Mouse (Mus musculus): ENCODE measurements around the gene R3hdml. TPM values are rescaled to one million over a fixed set of nuclear protein-coding genes. Genes with fewer than 3 reads are reported as not detected.
"Not testable (repeated sequence)": the region's sequence is repeated elsewhere in the genome, so short reads cannot be mapped to it uniquely, and the experiment has no call there.

R3hdml gene
- polyA plus RNA-seq (2012; rRNA removed), result not detected in 2 replicates

DNA sequence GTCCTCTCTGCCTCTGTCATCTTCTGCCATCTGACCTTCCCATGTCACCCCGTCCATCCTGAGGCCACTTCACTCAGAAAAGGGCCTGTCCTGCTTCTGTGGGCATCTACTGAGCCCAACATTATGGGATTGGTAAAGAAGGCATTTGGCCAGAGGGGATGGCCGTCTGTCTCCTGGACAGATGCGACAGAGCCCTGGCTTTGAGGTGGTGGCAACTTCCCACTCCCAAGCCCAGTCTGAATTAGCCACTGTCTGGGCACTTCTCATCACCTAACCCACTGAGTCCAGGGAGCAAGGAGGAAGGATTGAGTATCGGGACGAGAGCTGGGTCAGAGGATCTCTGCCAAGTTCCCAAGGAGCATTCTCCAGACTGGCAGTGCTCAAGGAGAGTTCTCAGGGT lies at the start of gene R3hdml:
Gene R3hdml, plus strand, starts transcription at position 301 of the 400 bp plus-strand sequence.
- no peak for DNase-seq (ENCODE audit: low spot score)

DNA sequence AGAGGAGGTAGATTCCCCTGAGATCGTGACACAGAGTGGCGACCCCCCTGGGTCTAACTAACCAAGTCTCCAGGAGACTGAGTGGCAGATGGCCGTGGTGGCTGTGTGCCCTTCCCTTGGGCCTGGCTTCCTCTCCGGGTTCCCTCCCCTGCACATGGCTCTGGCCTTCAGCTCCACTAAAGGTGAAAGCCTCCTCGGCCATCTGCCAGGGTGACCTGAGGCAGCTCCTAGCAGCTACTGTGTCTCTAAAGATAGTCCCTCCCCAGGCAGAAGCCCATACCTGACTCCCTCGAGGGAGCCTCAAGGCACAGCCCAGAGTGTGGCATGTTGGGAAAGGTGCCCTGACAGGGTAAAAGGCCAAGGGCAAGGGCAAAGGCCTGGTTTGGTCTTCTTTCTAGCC lies 48.6 kb upstream of the R3hdml start:
- no peak for DNase-seq (ENCODE audit: low spot score)

DNA sequence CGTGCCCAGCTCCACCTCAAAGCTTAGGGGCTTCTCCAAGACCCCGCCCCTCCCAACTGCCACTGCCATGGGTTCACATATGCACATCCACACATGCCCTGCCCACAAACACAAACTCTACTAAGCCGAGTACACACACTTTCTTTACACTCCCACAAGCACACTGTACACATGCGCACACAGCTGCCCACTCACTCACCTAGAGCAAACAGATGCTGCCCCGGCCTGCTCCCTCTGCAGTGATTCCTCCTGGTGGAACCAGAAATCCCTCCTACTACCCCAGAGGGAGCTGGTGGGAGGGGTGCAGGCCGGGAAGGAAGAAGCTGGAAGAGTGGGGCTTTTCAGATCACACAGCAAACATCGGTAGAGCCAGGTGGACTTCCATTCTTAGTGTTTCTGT lies 48.1 kb upstream of the R3hdml start:
- no peak for DNase-seq (ENCODE audit: low spot score)

DNA sequence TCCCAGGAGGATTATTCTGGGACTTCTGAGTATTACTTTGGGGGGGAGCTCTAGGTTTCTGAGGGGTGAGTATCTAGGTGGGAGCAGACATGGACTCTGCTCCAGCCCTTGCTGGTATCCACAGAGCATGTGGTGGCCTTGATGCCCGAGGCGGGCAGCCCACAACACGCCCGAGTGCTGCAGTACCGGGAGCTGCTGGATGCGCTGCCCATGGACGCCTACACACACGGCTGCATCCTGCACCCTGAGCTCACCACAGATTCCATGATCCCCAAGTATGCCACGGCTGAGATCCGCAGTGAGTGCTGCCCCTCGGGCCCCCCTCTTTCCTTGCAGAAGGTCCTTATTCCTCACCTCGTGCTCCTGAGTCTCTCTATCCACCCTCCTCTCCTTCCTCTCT lies 44.7 kb upstream of the R3hdml start:
- no peak for DNase-seq (ENCODE audit: low spot score)

DNA sequence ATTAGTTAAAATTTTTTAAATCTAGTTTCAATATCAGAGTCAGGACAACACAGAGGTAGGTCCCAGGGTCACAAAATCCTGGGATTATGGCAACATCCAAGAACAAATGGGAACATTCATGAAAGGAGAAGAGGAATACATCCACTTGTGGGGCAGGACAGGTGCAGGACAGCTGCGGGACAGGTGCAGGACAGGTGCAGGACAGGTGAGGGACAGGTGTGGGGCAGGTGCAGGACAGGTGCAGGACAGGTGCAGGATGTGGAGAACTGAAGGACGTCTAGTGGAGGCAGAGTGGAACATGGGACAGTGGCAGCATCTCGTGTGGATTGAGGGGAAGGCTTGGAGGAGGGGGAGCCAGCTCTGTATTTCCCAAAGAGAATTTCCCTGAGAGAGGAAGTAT lies 42.8 kb upstream of the R3hdml start:
- no peak for DNase-seq (ENCODE audit: low spot score)

DNA sequence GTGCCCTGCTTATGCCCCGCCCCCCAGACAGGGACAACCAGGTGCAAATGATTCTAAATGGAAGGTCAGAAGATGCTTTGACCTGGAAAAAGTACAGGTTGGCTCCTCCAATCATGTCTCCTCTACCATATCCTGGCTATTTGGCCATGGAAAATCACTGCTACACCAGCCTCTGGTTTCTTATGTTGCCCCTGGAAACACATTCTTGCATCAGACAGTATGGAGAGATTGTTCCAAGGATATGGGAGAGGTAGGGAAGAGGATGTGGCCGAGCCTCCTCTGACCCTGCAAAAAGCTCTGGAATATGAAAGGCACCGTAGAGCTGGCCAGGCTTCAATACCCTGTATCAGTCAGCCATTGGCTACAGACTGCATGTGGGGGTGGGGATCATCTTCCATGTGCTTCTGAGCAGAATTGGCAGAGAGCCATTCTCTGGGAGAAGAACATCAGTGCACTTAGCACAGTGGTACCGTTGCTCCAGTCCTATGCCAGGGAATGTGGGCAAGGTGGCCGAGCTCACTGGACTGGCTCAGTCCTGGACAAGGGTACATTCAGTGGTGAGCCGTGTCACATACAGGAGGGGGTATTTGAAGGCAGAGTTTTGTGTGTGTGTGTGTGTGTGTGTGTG lies 41.3 kb upstream of the R3hdml start:
- DNase-seq (ENCODE audit: low spot score), result no peak

DNA sequence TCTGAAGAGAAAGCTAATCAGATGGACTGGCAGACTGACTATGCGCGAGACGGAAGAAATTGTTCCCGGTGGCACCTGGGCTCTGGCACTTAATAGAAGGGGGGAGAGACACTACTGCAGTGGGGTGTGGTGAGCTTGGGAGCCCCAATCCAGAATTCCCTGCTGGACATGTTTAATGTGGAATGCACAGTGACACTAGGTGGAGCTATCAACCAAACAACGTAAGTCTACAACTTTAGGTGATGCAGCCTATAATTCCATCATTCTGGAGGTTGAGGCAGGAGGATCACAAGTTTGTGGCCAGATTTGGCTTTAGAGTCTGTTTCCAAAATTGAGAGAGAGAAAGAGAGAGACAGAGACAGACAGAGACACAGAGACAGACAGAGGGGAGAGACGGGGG lies 39.4 kb upstream of the R3hdml start:
- no peak for DNase-seq (ENCODE audit: low spot score)

DNA sequence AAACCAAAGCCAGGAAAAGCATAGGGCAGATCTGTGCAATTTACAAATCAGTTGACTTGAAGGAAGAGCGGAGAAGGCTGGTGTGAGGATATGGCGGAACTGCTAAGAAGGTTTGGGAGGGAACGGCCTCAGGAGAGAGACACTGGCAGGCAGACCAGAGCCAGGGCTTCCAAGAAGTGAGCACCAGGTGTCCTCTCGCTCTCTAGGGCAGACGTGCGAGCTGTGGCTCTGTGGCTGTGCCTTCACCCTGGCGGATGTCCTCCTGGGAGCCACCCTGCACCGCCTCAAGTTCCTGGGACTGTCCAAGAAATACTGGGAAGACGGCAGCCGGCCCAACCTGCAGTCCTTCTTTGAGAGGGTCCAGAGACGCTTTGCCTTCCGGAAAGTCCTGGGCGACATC lies 38.7 kb upstream of the R3hdml start:
- no peak for DNase-seq (ENCODE audit: low spot score)

DNA sequence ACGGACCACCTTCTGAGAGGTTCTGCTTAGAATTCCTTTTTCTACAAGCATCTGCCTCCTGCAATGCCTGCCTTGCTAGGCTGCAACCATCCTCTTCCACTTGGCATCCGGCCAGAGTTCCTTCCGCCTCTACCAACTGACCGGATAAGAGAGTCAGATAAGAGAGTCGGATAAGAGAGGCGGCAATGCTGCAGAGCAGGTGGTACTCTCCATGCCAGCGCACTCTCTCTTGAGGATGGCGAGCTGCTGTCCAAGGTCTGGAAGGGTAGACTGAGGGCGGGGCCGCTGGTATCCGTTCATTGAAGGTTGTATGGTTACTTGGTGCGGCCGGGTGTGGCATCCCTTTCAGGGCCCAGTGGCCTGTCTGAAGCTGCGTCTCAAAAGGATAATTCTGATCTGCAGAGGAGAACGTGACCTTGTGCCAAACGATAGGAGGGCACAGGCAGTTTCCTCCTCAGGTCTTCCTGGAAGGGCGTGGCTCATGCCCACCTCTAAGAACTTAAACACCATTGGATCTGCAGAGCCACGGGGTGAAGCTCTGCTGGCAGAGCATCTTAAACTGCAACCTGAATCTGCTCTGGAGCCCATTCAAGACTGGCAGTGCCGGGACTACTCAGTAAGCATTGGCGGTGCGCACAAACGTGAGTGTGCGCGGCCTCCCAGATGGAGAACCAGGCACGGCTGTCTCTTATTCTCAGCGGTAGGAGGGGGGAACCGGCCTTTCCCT lies 33.4 kb upstream of the R3hdml start:
- DNase-seq (ENCODE audit: low spot score), result no peak

DNA sequence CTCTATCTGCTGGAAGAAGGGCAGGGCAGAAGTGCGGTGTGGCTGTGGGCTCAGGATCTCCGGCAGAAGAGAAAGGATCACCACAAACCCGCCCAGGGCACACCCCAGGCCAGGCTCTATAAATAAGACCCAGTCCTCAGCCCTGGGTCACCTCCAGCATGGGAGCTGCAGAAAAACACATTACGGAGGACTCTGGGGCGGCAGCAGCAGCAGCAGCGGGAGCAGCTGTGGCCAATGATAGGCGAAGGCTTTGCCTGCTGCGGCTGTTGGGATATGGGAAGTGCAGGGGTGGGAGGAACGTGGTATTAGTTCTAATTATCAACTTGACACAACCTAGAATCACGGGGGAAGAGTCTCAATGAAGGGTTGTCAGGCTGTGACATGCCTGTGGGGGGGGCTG lies 32.7 kb upstream of the R3hdml start:
- no peak for DNase-seq (ENCODE audit: low spot score)

DNA sequence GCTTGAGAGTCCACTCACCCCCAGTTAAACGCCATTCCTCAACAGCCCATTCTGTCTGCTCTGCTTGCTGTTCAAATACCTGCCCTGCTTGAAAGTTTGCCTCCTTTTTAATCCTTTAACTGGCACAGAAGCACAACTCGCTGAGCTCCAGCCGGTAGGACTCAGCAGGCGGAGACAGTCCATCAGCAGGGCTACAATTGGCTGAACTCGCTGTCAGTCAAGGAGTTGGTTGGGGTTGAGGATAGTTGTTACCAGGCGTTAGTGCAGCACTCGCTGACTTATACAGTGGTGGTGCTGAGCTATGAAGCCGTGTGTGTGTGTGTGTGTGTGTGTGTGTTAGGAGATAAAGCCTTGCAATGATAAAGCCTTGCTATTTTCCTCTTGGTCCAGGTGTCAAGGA lies 31.5 kb upstream of the R3hdml start:
- DNase-seq (ENCODE audit: low spot score), result no peak

DNA sequence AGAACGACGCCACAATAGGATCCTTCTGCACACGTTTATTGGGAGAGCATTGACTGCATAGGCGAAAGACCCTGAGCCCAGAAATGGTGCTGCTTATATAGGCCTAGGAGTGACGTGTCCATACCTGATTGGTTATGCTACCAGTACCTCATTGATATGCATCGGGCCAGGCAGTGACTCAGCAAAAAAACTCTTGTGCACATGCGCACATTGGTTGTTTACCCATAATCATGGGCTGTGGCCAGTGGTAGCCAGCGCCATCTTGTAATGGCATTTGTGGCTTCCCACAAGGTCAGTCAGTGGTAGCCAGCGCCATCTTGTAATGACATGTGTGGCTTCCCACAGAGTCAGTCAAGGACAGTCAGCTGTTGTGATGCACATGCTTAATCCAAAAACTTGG lies 30.8 kb upstream of the R3hdml start:
- not testable (repeated sequence) for DNase-seq (ENCODE audit: low spot score)

DNA sequence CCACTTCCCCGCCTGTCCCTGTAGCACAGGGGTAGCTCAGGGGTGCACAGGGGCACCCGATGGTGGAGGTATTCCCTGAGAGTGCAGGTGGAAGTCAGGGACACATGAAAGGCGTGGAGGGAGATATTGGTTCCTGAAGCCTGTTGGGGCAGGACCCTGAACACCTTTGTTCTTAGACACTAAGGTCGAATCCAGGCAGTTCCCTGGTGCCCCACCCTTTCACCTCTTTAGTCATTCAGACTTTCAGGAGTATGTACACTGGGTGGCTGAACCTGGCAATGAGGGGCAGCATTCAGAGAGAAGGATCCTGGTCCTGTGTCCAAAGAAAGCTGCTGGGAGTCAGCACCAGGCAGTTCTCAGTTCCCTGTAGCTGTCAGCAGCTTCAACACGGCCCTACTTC lies 29.7 kb upstream of the R3hdml start:
- DNase-seq (ENCODE audit: low spot score), result no peak

DNA sequence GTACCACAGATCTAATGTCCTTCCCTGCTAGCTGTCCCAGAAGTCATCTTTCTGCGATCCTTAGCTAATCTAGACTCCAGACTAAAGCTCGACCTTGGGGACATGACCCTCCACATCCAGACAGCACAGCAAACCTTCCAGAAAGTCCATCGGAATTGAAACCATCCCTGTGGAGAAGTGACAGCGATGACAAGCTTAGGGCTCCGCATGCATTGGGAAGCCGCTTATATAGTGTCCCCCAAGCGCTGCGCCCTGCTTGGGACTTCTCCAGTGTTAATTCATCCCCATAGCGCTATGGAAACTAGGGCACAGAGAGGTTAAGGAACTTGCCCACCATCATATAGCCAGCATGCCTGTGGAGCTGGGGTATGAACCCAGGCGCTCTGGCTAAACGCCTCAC lies 29.3 kb upstream of the R3hdml start:
- DNase-seq (ENCODE audit: low spot score), result no peak

DNA sequence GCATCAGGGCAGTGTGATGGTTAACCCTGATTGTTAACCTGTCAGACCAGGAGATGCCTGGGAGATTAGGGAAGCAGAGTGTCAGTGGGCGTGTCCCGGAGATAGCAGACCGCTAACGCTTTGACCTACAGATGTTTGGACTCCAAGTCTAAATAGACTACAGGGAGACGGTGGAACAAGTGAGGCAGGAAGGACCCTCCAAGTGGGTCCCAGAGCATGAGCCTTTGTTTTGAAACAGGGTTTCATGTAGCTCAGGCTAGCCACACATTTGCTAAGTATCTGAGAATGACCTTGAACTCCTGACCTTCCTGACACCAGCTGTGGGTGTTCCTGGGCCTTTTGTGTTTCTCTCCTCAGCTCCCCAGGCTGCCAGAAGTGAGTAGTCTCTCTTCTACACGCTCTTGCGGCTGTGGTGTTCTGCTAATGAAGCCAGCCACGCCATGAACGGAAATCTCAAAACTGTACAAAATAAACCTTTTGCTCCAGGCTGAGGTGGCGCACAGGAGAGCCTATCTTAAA lies 28.8 kb upstream of the R3hdml start:
- no peak for DNase-seq (ENCODE audit: low spot score)

DNA sequence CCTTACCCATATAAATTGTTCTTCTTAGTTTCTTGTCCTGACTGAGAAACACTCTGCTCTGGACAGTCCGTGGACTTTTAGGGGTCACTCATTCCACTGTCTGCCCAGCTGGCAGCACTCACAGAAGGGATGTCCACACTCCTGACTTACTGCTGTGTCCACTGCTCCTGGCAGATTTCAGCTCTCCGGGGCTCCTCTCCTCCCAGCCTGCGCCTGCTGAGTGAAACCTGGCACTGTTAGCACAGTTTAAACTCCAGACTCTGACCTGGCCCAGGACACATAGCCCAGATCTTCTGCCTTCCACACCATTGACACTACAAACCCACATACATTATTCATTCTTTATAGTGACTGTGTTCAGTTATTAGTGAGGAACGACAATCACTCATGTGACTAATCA lies 28.1 kb upstream of the R3hdml start:
- DNase-seq (ENCODE audit: low spot score), result no peak

DNA sequence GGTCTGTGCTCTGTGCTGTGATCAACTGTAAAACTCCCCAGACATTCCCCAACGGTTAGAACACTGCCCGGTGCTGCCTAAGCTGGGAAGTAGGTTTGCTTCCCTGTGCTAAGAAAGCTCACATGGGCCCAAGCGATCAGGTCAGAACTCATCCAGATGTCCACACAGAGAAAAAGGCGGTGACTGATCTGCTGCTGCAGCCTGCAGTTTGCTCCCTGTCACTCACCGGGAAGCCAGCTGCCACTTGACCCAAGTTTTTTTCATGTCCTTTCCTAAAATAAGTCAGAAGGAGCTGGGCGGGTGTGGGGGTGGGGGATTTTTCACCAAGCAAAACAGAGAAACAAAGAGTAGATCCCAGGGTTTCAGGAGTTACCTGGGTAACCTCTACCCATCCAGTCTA lies 27.6 kb upstream of the R3hdml start:
- DNase-seq (ENCODE audit: low spot score), result no peak

DNA sequence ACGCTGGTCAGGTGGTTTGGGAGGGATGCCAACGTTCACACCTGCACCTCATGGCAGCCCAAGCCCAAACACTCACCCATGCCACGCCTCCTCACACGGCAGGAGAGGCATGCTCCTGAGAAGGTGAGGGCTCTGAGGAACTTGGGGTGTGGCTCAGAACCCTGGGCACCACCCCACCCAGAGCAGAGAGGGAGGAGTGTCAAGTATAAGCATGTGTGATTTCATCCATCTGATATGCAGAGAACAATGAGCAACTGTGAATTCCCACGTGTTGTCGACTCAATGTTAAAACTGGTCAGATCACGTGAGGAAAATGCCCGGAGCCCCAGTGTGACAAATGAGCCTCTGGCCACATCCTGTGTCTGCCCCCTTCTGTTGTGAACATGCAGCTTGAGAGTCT lies 25.3 kb upstream of the R3hdml start:
- DNase-seq (ENCODE audit: low spot score), result no peak

DNA sequence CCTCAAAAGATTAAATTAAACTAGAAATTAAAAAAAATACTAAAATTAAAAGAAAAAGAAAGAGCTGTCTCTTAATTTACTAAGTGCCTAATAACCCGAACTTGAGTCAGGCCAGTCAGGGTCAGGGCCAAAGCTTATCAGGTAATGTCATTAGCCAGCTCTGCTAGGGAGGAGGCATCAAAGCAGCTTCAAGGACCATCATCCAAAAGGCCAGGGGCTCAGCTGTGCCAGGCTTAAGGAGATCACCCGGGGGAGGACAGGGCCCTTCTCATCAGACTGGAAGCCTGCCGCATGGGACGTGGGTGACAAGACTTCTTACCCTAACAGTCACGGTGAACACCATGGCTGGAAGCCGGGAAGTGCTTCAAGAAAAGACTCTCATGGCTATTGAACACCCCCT lies 24.5 kb upstream of the R3hdml start:
- no peak for DNase-seq (ENCODE audit: low spot score)

DNA sequence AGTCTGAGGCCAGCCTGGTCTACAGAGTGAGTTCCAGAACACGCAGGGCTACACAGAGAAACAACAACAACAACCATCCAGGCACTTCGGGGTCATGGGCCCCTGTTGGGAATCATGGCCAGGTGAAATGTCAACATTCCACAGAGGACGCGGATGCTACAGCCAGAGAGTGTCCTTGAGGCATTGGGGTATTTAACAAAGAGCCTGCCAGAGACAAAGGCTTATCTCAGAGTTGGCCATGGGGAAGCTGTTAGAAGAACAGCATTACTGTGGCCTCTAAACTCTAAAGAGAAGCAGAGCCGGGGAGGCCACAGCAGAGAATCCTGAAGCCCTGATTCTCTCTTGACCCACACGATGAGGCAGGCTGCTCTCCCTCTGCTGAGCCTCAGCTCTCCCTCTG lies 23.3 kb upstream of the R3hdml start:
- no peak for DNase-seq (ENCODE audit: low spot score)

DNA sequence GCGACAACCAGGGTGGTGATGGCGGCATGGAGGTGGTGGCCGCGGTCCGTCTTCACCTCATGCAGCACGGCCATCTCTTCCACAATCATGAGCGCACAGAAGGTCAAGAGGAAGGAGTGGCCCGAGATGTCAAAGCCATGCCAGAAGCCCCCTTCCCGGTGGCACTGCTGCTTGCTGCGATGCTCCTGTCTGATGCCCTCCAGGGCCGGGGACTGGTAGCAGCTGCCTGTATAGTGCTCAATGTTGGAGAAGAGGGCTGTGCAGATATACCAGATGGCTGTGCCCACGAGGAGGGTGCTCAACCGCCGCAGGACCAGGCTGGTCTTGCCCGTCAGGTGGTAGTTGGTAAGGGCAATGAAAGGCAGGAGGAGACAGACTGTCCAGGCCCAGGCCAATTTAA lies 22.4 kb upstream of the R3hdml start:
- no peak for DNase-seq (ENCODE audit: low spot score)

DNA sequence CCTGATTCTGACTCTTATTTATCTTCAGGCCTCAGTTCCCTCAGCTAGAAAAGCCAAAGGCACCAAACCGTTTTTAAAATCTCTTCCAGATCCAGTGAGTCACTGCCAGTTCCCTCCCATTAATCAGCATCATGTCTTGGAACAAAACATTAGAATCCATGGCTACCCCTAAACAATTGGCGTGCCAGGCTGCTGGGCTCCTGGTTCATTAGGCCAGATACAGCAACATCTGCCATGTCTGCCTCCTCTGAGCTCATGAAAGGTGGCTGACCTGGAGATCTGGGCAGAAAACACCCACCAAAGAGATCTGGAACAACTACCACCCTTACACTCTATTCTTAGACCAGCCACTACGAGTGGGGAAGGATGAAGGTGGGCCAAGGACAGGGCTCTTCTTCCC lies 21.0 kb upstream of the R3hdml start:
- no peak for DNase-seq (ENCODE audit: low spot score)

DNA sequence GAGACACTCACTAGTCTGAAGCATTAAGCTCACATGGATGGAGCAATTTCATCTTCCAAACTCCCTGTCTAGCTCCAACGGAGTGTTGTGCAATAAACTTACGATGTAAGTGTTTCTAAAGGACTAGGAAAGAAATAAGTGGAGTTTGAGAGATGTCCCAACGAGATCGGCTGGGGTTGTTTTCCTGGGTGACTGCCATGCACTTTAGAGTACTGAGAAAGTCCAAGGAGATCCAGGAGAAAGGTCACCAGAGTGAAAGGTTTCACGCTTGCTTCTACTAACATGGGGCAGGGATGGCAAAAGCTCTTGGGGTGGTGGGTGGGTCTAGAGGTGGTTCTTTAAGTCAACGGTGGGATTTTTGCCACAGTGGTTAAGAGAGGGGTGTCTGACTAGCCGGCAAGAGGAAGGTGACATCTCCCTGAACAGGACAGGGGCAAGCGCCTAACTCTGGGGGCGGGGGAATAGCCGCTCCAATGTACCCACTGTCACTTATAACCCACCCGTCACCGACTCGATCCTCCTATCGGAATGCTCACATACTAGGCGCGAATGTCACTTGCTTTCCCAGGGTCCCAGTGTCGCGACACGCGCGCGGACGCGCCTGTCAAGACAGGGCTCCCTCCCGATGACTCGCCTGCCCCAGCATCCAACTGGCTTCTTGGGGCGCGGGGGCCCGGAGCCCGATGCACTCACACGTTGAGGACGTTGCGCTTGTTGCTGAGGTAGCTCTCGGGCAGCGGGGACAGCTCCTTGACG lies 20.2 kb upstream of the R3hdml start:
- no peak for DNase-seq (ENCODE audit: low spot score)

Measured in urinary bladder, adult 2 months (tissue).